1 mouse cellular context compared by ENCODE assay signal in the genomic region with DNA sequence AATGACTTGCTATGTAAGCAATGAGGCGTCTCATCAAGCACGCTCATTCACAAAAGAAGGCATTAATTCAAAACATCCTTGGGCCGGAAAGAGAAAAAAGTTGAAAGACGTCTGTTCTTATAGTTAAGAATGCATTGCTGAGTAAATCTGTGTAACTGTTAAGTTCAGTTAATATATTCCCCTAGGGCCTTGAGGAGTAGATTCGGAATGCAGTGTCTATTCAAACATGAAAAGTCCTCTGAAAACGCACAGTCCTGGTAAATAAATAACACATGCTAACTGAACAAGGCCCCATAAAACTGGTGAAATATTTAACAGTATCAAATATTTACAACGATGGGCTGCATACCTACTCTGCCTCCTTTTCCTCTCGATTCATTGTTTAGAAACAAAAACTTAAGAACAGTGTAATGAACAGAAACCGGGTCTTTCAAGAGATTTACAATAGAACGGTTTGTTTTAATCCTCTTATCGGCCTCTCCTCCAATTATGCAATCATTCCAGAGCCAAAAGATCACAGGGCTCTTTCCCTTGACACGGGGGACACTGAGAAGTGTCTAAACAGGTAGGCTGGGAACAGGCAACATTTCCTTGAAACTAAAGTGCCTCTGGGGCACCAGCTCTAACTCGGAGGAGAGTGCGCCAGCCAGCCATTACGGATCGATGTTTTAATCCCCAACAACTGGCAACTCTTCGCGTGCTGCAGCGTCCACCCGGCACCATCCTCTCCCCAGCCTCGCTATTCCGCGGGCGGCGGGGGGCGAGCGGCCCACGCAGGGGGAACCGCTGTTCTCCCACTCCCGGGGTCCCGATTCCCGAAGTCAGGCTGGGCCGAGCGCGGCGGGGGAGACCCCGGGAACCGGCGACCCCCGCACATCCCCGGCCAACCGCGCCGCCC.
TF ChIP-seq lines count a peak whose summit lies in the region.

No protein-coding gene starts in this region.

TF ChIP-seq in MEL, 35 proteins besides CTCF, POLR2A, EP300 and RAD21:
- TF ChIP-seq SIN3A (IDR thresholded peaks at IDR 0.05; ENCODE audit: low read length) = no peak
- TF ChIP-seq TAL1 (IDR thresholded peaks at IDR 0.05; ENCODE audit: low read length) = no peak
- no peak for TF ChIP-seq HCFC1 (IDR thresholded peaks at IDR 0.05; ENCODE audit: low read depth, low read length)
- TF ChIP-seq KAT2A (conservative IDR thresholded peaks at IDR 0.05; ENCODE audit: low read depth, low read length) = no peak
- no peak for TF ChIP-seq TCF12 (IDR thresholded peaks at IDR 0.05; ENCODE audit: low read depth, low read length)
- TF ChIP-seq GATA1 (IDR thresholded peaks at IDR 0.05; ENCODE audit: low read depth, low read length) = no peak
- no peak for TF ChIP-seq USF1 (IDR thresholded peaks at IDR 0.05; ENCODE audit: low read depth, low read length)
